Mouse (Mus musculus) heart, postnatal 0 days (tissue): Measurements from ENCODE around the gene Proser1. TPM values are rescaled to one million over a fixed set of nuclear protein-coding genes. Genes with fewer than 3 reads are reported as not detected.

Source experiments
- ATAC-seq: fragments of 200-750 bp; cut with Nextera tagmentation; 2 replicates; pipeline ENCODE4 v1.8.0; 2017; ENCODE audit warnings: low read depth, moderate number of reproducible peaks, moderate library complexity; ENCODE audit not compliant: insufficient read depth
- DNase-seq: peaks from one replicate; pipeline ENCODE4 v3.0.0-alpha.2; 2016; ENCODE audit warnings: low spot score
- H3K27ac ChIP-seq: fragments of 300-500 bp; sonication (generic); 2 replicates; pipeline ENCODE4 v1.5.1; 2014; ENCODE audit warnings: low read depth, mild to moderate bottlenecking
- H3K27me3 ChIP-seq: fragments of 300-500 bp; sonication (generic); 2 replicates; pipeline ENCODE4 v1.6.1; 2014; ENCODE audit warnings: low read length, mixed read lengths; ENCODE audit not compliant: control insufficient read depth, insufficient read depth
- H3K36me3 ChIP-seq: fragments of 300-500 bp; sonication (generic); replicated peaks from 2 replicates; pipeline ENCODE4 v1.6.1; 2014; ENCODE audit warnings: low read length, mixed read lengths; ENCODE audit not compliant: control insufficient read depth, insufficient read depth
- H3K4me1 ChIP-seq: fragments of 300-500 bp; sonication (generic); 2 replicates; pipeline ENCODE4 v1.6.1; 2014; ENCODE audit warnings: antibody characterized with exemption; ENCODE audit not compliant: control insufficient read depth, insufficient read depth
- H3K4me2 ChIP-seq: fragments of 300-500 bp; sonication (generic); 2 replicates; pipeline ENCODE4 v1.6.1; 2014; ENCODE audit warnings: low read depth, mild to moderate bottlenecking, low read length, moderate library complexity
- H3K4me3 ChIP-seq: fragments of 300-500 bp; sonication (generic); 2 replicates; pipeline ENCODE4 v1.5.1; 2014; ENCODE audit warnings: low read depth, low read length
- H3K9ac ChIP-seq: fragments of 300-500 bp; sonication (generic); replicated peaks from 2 replicates; pipeline ENCODE4 v1.6.1; 2014; ENCODE audit warnings: low read depth, low read length, mixed read lengths
- H3K9me3 ChIP-seq: fragments of 300-500 bp; sonication (generic); replicated peaks from 2 replicates; pipeline ENCODE4 v1.6.1; 2016; ENCODE audit warnings: low read length; ENCODE audit not compliant: control insufficient read depth
- CTCF ChIP-seq: IDR thresholded peaks from 2 replicates; pipeline ENCODE4 v1.5.1; 2016; ENCODE audit warnings: antibody characterized with exemption, control low read depth, low read depth
- EP300 ChIP-seq: IDR thresholded peaks from 2 replicates; pipeline ENCODE4 v1.6.1; 2016; ENCODE audit warnings: antibody characterized with exemption, low read depth
- WGBS: fragments of 180-500 bp; shearing (Covaris S2); extraction: QIAGEN DNeasy Blood & Tissue Kit; methylation state at CpG from one replicate; pipeline ENCODE4 v1.1.7; 2014; 5-methylcytosine and 5-hydroxymethylcytosine counted together
- polyA plus RNA-seq: library from polyadenylated mRNA; unstranded; fragments of >200 nt; fragmentation: Nextera tagmentation; extraction: Ambion mirVana; gene quantifications from 2 replicates; pipeline ENCODE4 v1.2.1, GENCODE M21; 2015
- total RNA-seq: library from RNA; depleted of rRNA; stranded (reverse); fragments of >200 nt; gene quantifications from 2 replicates; pipeline ENCODE4 v1.2.3, GENCODE M21; 2014; ENCODE audit warnings: low replicate concordance

The Proser1 gene
- total and polyA plus RNA-seq, 2 experiments from 2014 or later: 4.3 to 8.2 TPM

- no peaks in the 10 kb centered on the region for H3K36me3 ChIP-seq
- H3K4me1 ChIP-seq: no peaks in the 10 kb centered on the region
- DNase-seq (no peak), ATAC-seq (no peak)
- no peak overlapping the region for H3K27ac ChIP-seq
- WGBS: 47% methylated on average over 4 of the region's 4 CpGs
- TF ChIP-seq CTCF (no peak), EP300 (no peak)
- H3K4me3 ChIP-seq: no peak overlapping the region
- no peaks in the 10 kb centered on the region for H3K27me3 ChIP-seq
- H3K9ac ChIP-seq: no peak overlapping the region
- no peak overlapping the region for H3K4me2 ChIP-seq
- no peaks in the 10 kb centered on the region for H3K9me3 ChIP-seq
Observed at GRCm38 (mm10) chr3:53423576-53423975, 39.9 kb upstream of the Proser1 start.

- Histone ChIP-seq H3K9ac (no peak overlapping the region), H3K4me3 (no peak overlapping the region), H3K36me3 (no peaks in the 10 kb centered on the region), H3K4me2 (no peak overlapping the region), H3K27ac (no peak overlapping the region), H3K9me3 (no peaks in the 10 kb centered on the region), H3K4me1 (no peaks in the 10 kb centered on the region), H3K27me3 (no peaks in the 10 kb centered on the region)
- DNase-seq (no peak), ATAC-seq (no peak)
- WGBS: 71% methylated on average over 3 of the region's 3 CpGs
- TF ChIP-seq CTCF (no peak), EP300 (no peak)
Observed at GRCm38 (mm10) chr3:53434610-53435009, 28.9 kb upstream of the Proser1 start.

GRCm38 (mm10) chr3:53436550-53436949, 26.9 kb upstream of the Proser1 start:
- Histone ChIP-seq H3K27me3 (no peaks in the 10 kb centered on the region), H3K9ac (no peak overlapping the region), H3K9me3 (no peaks in the 10 kb centered on the region), H3K4me1 (no peaks in the 10 kb centered on the region), H3K36me3 (no peaks in the 10 kb centered on the region), H3K4me2 (no peak overlapping the region), H3K4me3 (no peak overlapping the region), H3K27ac (no peak overlapping the region)
- TF ChIP-seq CTCF: no peak
- no peak for TF ChIP-seq EP300
- DNase-seq (no peak), ATAC-seq (no peak)
- 70% methylated on average over 5 of the region's 5 CpGs for WGBS

GRCm38 (mm10) chr3:53445540-53445939, 17.9 kb upstream of the Proser1 start:
- no peak overlapping the region for H3K27ac ChIP-seq
- H3K36me3 ChIP-seq: 0 out of 2 replicates have a peak, but pooled peaks cover 5% of the 10 kb centered on the region
- WGBS: 87% methylated on average over 5 of the region's 5 CpGs
- no peak for TF ChIP-seq EP300
- no peak for TF ChIP-seq CTCF
- no peak overlapping the region for H3K4me3 ChIP-seq
- no peak for DNase-seq
- H3K4me1 ChIP-seq: no peaks in the 10 kb centered on the region
- H3K9me3 ChIP-seq: no peaks in the 10 kb centered on the region
- no peak overlapping the region for H3K4me2 ChIP-seq
- no peaks in the 10 kb centered on the region for H3K27me3 ChIP-seq
- H3K9ac ChIP-seq: no peak overlapping the region
- ATAC-seq: no peak

GRCm38 (mm10) chr3:53446801-53447200, 16.7 kb upstream of the Proser1 start:
- ATAC-seq (no peak), DNase-seq (no peak)
- Histone ChIP-seq H3K4me3 (no peak overlapping the region), H3K4me1 (no peaks in the 10 kb centered on the region), H3K9me3 (no peaks in the 10 kb centered on the region), H3K9ac (no peak overlapping the region), H3K27me3 (no peaks in the 10 kb centered on the region), H3K4me2 (no peak overlapping the region), H3K27ac (no peak overlapping the region), H3K36me3 (peaks cover 17% of the 10 kb centered on the region)
- WGBS: 89% methylated on average over 3 of the region's 3 CpGs
- TF ChIP-seq CTCF (no peak), EP300 (no peak)

- Histone ChIP-seq H3K36me3 (peaks cover 31% of the 10 kb centered on the region), H3K9me3 (no peaks in the 10 kb centered on the region), H3K9ac (no peak overlapping the region), H3K27me3 (no peaks in the 10 kb centered on the region), H3K27ac (no peak overlapping the region), H3K4me3 (no peak overlapping the region), H3K4me1 (no peaks in the 10 kb centered on the region), H3K4me2 (no peak overlapping the region)
- ATAC-seq (peak; percentile 80), DNase-seq (peak; percentile 89)
- TF ChIP-seq CTCF: peak; percentile 87
- no peak for TF ChIP-seq EP300
- WGBS: 14% methylated on average over 2 of the region's 2 CpGs
Observed at GRCm38 (mm10) chr3:53448208-53448607, 15.3 kb upstream of the Proser1 start.
